14 mouse cellular contexts compared by ENCODE assay signal in genomic region chr7:70104486-70104885, GRCm38 (mm10).
DNase-seq lines count a peak whose midpoint lies in the region; ATAC-seq lines count a peak whose summit lies in the region.
"Had no signal": no experiment of that assay in that cellular context is flagged by ENCODE, and none has a peak within 500 bp of the region (broad histone marks: within the 10 kb centered on the region; RNA-seq: fewer than 3 reads in every experiment).

No protein-coding gene starts in this region.

- 0 out of 2 replicates have a peak, but pooled peaks have one; percentile 32 for ATAC-seq in kidney, embryonic 14.5 days (ENCODE audit: low FRiP score, low TSS enrichment)
- no peak for ATAC-seq in kidney, embryonic 15.5 days (replicated peaks; ENCODE audit: low FRiP score)
- ATAC-seq in forebrain, embryonic 14.5 days, result peak; percentile 95
- ATAC-seq in neural tube, embryonic 11.5 days (ENCODE audit: insufficient read depth, low FRiP score, low TSS enrichment), result peak; percentile 85
- ATAC-seq: intestine, embryonic 16.5 days; lung, postnatal 0 days had no signal

- H3K4me2 ChIP-seq in kidney, embryonic 14.5 days (replicated peaks; ENCODE audit: low read depth, low read length), result peak overlapping the region; percentile 8; the same call in 1 of the 2 replicates
- H3K4me2 ChIP-seq in kidney, embryonic 15.5 days, result no peak overlapping the region
- H3K4me2 ChIP-seq in forebrain, embryonic 14.5 days (ENCODE audit: low read length), result peak overlapping the region; percentile 22
- no peak overlapping the region for H3K4me2 ChIP-seq in neural tube, embryonic 11.5 days (ENCODE audit: low read depth)
- H3K4me2 ChIP-seq: heart, embryonic 11.5 days had no signal

- no peak overlapping the region for H3K4me3 ChIP-seq in kidney, embryonic 14.5 days (ENCODE audit: low read length)
- no peak overlapping the region for H3K4me3 ChIP-seq in kidney, embryonic 15.5 days (replicated peaks)
- no peak overlapping the region for H3K4me3 ChIP-seq in forebrain, embryonic 14.5 days (ENCODE audit: low read depth, low read length)
- 0 out of 2 replicates have a peak overlapping the region, but pooled peaks have one; percentile 4 for H3K4me3 ChIP-seq in limb, embryonic 10.5 days
- H3K4me3 ChIP-seq in neural tube, embryonic 11.5 days (ENCODE audit: low read depth, low read length), result no peak overlapping the region
- H3K4me3 ChIP-seq: myocyte had no signal

- no peaks in the 10 kb centered on the region for H3K9me3 ChIP-seq in kidney, embryonic 14.5 days (ENCODE audit: control insufficient read depth, low read length)
- no peaks in the 10 kb centered on the region for H3K9me3 ChIP-seq in kidney, embryonic 15.5 days (replicated peaks)
- H3K9me3 ChIP-seq in forebrain, embryonic 14.5 days (replicated peaks; ENCODE audit: control insufficient read depth, low read length), result no peaks in the 10 kb centered on the region
- H3K9me3 ChIP-seq in limb, embryonic 10.5 days (replicated peaks), result no peaks in the 10 kb centered on the region
- H3K9me3 ChIP-seq in neural tube, embryonic 11.5 days (ENCODE audit: control insufficient read depth, low read length), result no peaks in the 10 kb centered on the region

- H3K36me3 ChIP-seq in kidney, embryonic 14.5 days (ENCODE audit: control insufficient read depth, insufficient read depth, low read length), result no peaks in the 10 kb centered on the region
- no peaks in the 10 kb centered on the region for H3K36me3 ChIP-seq in kidney, embryonic 15.5 days
- no peaks in the 10 kb centered on the region for H3K36me3 ChIP-seq in forebrain, embryonic 14.5 days (ENCODE audit: control insufficient read depth, insufficient read depth, low read length)
- H3K36me3 ChIP-seq in limb, embryonic 10.5 days, result no peaks in the 10 kb centered on the region
- H3K36me3 ChIP-seq in neural tube, embryonic 11.5 days (ENCODE audit: control insufficient read depth, insufficient read depth, low read length), result no peaks in the 10 kb centered on the region

- peak; percentile 96 for DNase-seq in forebrain, embryonic 14.5 days (ENCODE audit: low spot score)
- peak; percentile 57 for DNase-seq in limb, embryonic 10.5 days (ENCODE audit: low spot score)
- peak; percentile 51 for DNase-seq in neural tube, embryonic 11.5 days (ENCODE audit: low spot score)
- DNase-seq in Muller cell, postnatal 12 days (ENCODE audit: inconsistent ontology term), result no peak
- no peak for DNase-seq in adrenal gland, postnatal 36 days
- no peak for DNase-seq in thymus, postnatal 36 days
- DNase-seq: liver had no signal

- H3K4me1 ChIP-seq in kidney, embryonic 14.5 days (ENCODE audit: control insufficient read depth, insufficient read depth, low read length), result 0 out of 2 replicates have a peak, but pooled peaks cover 3% of the 10 kb centered on the region
- peaks cover 5% of the 10 kb centered on the region; the same call in 1 of the 2 replicates for H3K4me1 ChIP-seq in kidney, embryonic 15.5 days
- H3K4me1 ChIP-seq in forebrain, embryonic 14.5 days (ENCODE audit: control insufficient read depth, insufficient read depth, low read length), result peaks cover 22% of the 10 kb centered on the region
- peaks cover 19% of the 10 kb centered on the region for H3K4me1 ChIP-seq in limb, embryonic 10.5 days
- H3K4me1 ChIP-seq in neural tube, embryonic 11.5 days (ENCODE audit: control insufficient read depth, insufficient read depth, low read length), result no peaks in the 10 kb centered on the region

- WGBS in kidney, embryonic 14.5 days, result 11% methylated on average over 8 of the region's 8 CpGs
- WGBS in kidney, embryonic 15.5 days, result 15% methylated on average over 8 of the region's 8 CpGs
- 2% methylated on average over 8 of the region's 8 CpGs for WGBS in forebrain, embryonic 14.5 days
- WGBS in limb, embryonic 10.5 days, result 10% methylated on average over 8 of the region's 8 CpGs
- WGBS in neural tube, embryonic 11.5 days, result 8% methylated on average over 8 of the region's 8 CpGs

- 0 out of 2 replicates have a peak, but pooled peaks cover 2% of the 10 kb centered on the region for H3K27me3 ChIP-seq in kidney, embryonic 14.5 days (ENCODE audit: control insufficient read depth, insufficient read depth, low read length)
- 0 out of 2 replicates have a peak, but pooled peaks cover 3% of the 10 kb centered on the region for H3K27me3 ChIP-seq in kidney, embryonic 15.5 days
- peaks cover 4% of the 10 kb centered on the region; the same call in 1 of the 2 replicates for H3K27me3 ChIP-seq in forebrain, embryonic 14.5 days (replicated peaks; ENCODE audit: control insufficient read depth, insufficient read depth, low read length)
- peaks cover 74% of the 10 kb centered on the region for H3K27me3 ChIP-seq in limb, embryonic 10.5 days (ENCODE audit: low read depth, poor library complexity, severe bottlenecking)
- no peaks in the 10 kb centered on the region for H3K27me3 ChIP-seq in neural tube, embryonic 11.5 days (ENCODE audit: control insufficient read depth, insufficient read depth, low read length)

- no peak overlapping the region for H3K9ac ChIP-seq in kidney, embryonic 14.5 days (ENCODE audit: low read depth, low read length)
- no peak overlapping the region for H3K9ac ChIP-seq in kidney, embryonic 15.5 days
- H3K9ac ChIP-seq in forebrain, embryonic 14.5 days (ENCODE audit: low read length), result peak overlapping the region; percentile 25; the same call in 1 of the 2 replicates
- H3K9ac ChIP-seq in neural tube, embryonic 11.5 days (ENCODE audit: low read length), result no peak overlapping the region

- no peak overlapping the region for H3K27ac ChIP-seq in kidney, embryonic 14.5 days (ENCODE audit: low read depth, low read length)
- no peak overlapping the region for H3K27ac ChIP-seq in kidney, embryonic 15.5 days
- peak overlapping the region; percentile 80 for H3K27ac ChIP-seq in forebrain, embryonic 14.5 days (ENCODE audit: low read depth, low read length)
- no peak overlapping the region for H3K27ac ChIP-seq in limb, embryonic 10.5 days
- H3K27ac ChIP-seq in neural tube, embryonic 11.5 days (ENCODE audit: low read depth, low read length), result no peak overlapping the region
- H3K27ac ChIP-seq: stomach, postnatal 0 days had no signal

Comparison
In these comparisons a context has a peak if more than half of its experiments do, and no peak if none do; other contexts are left out.
1. H3K4me2 ChIP-seq: peak in kidney, embryonic 14.5 days (single experiment) and forebrain, embryonic 14.5 days (single experiment); none in kidney, embryonic 15.5 days (single experiment) and neural tube, embryonic 11.5 days (single experiment).
2. DNase-seq: peak in forebrain, embryonic 14.5 days (single experiment), limb, embryonic 10.5 days (single experiment) and neural tube, embryonic 11.5 days (single experiment); none in Muller cell, postnatal 12 days (single experiment), adrenal gland, postnatal 36 days (0 of 2) and thymus, postnatal 36 days (0 of 2).